Mouse (Mus musculus) macrophage (primary cell): ENCODE measurements around the gene Clnk. TPM values are rescaled to one million over a fixed set of nuclear protein-coding genes. Genes with fewer than 3 reads are reported as not detected.

Source experiments
- H3K27ac ChIP-seq: fragments of 350-480 bp; formaldehyde crosslinking; 2 replicates; pipeline ENCODE4 v1.9.0; 2021
- H3K36me3 ChIP-seq: fragments of 350-480 bp; formaldehyde crosslinking; 2 replicates; pipeline ENCODE4 v1.9.0; 2021; ENCODE audit errors: inconsistent target
- H3K4me3 ChIP-seq: fragments of 350-480 bp; formaldehyde crosslinking; 2 replicates; pipeline ENCODE4 v1.9.0; 2021; ENCODE audit errors: inconsistent target
- H3K79me2 ChIP-seq: fragments of 350-480 bp; formaldehyde crosslinking; 2 replicates; pipeline ENCODE4 v1.9.0; 2021; ENCODE audit errors: inconsistent target
- WGBS: methylation state at CpG from one replicate; pipeline ENCODE4 v1.1.7; 2026; ENCODE audit warnings: inconsistent platforms; ENCODE audit not compliant: missing documents; 5-methylcytosine and 5-hydroxymethylcytosine counted together
- polyA plus RNA-seq: library from polyadenylated mRNA; stranded (reverse); fragments of 250-400 nt; gene quantifications from 3 replicates; pipeline ENCODE4 v1.2.4, GENCODE M21; 2018; ENCODE audit warnings: inconsistent platforms

The Clnk gene
- polyA plus RNA-seq, 1 experiment from 2014 or later, result not detected

DNA sequence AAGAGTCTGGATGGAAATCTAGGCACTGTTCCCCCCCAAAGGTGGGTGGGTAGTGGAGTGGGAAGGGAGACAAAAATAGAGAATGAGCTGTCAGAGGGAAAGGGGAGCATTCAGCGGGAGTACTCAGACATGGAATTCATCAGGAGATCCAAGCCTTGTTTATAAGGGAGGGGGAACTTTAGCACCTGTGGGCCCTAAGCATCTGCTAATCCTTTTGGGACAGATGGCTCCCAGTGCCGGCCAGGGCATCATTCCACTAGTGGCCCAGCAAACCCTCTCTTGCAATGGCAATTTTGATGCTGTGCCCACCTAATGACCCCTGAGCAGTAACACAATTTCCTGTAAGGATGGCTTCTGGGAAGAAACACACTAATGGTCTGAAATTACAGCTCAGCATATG, 5.0 kb downstream of the Clnk start:
- no peaks in the 10 kb centered on the region for H3K79me2 ChIP-seq
- no peaks in the 10 kb centered on the region for H3K36me3 ChIP-seq
- no peak overlapping the region for H3K4me3 ChIP-seq
- 68% methylated on average over 2 of the region's 2 CpGs for WGBS
- H3K27ac ChIP-seq, result no peak overlapping the region

GRCm38 (mm10) chr5:38870485-38870884, 6.1 kb downstream of the Clnk start:
- Histone ChIP-seq H3K36me3 (no peaks in the 10 kb centered on the region), H3K4me3 (no peak overlapping the region), H3K79me2 (no peaks in the 10 kb centered on the region), H3K27ac (no peak overlapping the region)
- 32% methylated on average over 12 of the region's 12 CpGs for WGBS

GRCm38 (mm10) chr5:38869976-38870375, 6.6 kb downstream of the Clnk start:
- Histone ChIP-seq H3K36me3 (no peaks in the 10 kb centered on the region), H3K79me2 (no peaks in the 10 kb centered on the region), H3K27ac (no peak overlapping the region), H3K4me3 (no peak overlapping the region)
- 51% methylated on average over 9 of the region's 9 CpGs for WGBS

DNA sequence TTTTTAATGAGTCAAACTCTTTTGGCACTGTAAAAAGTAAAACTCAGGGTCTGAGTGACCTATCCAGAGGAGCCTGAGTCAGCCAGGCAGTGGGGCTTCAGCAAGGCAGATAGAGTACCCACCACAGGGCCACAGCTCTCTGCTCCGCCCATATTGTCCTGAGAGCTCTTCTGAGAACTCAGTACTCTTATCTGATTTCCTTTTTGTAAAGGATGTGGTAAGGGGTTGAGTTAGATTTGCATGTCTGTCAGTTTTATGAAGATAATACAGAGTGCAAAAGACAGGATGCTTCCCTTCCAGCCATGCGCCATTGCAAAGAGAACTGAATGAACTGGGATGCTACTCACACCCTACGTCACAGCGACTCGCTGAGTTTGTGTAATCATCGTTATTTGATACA, 12.0 kb downstream of the Clnk start:
- WGBS, result 18% methylated on average over 6 of the region's 6 CpGs
- no peak overlapping the region for H3K4me3 ChIP-seq

GRCm38 (mm10) chr5:38863029-38863428, 13.6 kb downstream of the Clnk start:
- WGBS, result 59% methylated on average over 3 of the region's 3 CpGs
- Histone ChIP-seq H3K79me2 (no peaks in the 10 kb centered on the region), H3K36me3 (no peaks in the 10 kb centered on the region), H3K4me3 (no peak overlapping the region), H3K27ac (no peak overlapping the region)

More for the DNA sequence above, 12.0 kb downstream of the Clnk start:
- Histone ChIP-seq H3K36me3 (no peaks in the 10 kb centered on the region), H3K79me2 (no peaks in the 10 kb centered on the region), H3K27ac (no peak overlapping the region)

GRCm38 (mm10) chr5:38862288-38862985, 14.2 kb downstream of the Clnk start:
- 80% methylated on average over 13 of the region's 13 CpGs for WGBS
- no peak overlapping the region for H3K4me3 ChIP-seq
- H3K27ac ChIP-seq, result no peak overlapping the region
- H3K79me2 ChIP-seq, result no peaks in the 10 kb centered on the region
- H3K36me3 ChIP-seq, result no peaks in the 10 kb centered on the region

DNA sequence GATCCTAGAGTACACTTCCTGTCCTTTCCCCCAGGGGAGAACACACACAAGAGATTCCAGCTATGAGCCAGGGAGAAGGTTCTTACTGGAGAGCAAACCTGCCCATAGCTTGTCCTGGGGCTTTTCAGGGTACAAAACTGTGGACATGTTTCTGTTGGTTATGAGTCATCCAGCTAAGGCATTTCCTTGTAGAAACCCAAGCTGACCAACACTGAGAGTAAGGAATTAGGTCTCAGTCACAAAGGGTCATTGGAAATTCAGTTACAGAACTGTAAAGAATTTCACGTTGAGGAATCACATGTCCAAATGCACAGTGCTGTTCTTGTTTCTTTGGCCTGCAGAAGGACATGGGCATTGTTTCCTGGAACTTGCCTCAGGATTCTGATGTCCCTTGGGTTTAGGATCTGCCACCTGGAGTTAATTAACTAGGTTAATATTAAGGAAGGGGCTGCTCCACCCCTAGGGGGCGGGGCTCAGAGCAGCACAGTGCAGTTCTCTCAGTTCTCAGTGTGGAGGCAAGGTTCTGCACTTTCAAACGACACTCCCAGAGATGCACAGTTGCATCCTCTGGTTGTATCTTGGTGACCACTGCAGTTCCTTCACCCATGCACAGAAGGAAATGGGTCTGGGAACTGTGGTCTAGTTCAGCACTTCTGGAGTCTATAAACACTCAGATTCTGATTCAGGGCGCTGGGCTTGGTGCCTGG, 18.4 kb downstream of the Clnk start:
- 20% methylated on average over 4 of the region's 4 CpGs for WGBS
- no peaks in the 10 kb centered on the region for H3K36me3 ChIP-seq
- no peak overlapping the region for H3K4me3 ChIP-seq
- H3K27ac ChIP-seq, result no peak overlapping the region
- H3K79me2 ChIP-seq, result no peaks in the 10 kb centered on the region

DNA sequence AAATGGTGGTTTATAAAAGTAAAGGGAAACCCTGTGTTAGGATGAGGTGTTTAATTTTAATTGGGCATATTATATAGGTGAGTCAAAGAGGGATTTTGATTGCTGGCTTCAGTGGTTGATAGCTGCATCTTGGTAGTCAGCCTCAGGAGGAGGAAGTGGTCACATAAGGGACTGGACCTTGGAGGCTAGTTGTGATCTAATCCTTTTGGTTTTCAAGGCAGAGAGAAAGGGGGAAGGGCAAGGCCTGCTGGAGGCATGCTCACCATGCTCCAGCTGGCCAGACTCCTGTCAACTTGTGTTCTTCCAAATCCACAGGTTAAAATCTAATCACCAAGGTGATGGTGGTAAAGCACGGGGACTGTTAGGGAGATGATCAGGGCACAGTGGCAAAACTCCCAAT, 19.0 kb downstream of the Clnk start:
- no peak overlapping the region for H3K4me3 ChIP-seq
- no peaks in the 10 kb centered on the region for H3K79me2 ChIP-seq
- 77% methylated on average over 1 of the region's 1 CpGs for WGBS
- no peaks in the 10 kb centered on the region for H3K36me3 ChIP-seq
- H3K27ac ChIP-seq, result no peak overlapping the region

- Histone ChIP-seq H3K27ac (no peak overlapping the region), H3K4me3 (no peak overlapping the region), H3K36me3 (no peaks in the 10 kb centered on the region), H3K79me2 (no peaks in the 10 kb centered on the region)
- WGBS, result 90% methylated on average over 1 of the region's 1 CpGs
These were observed 26.4 kb downstream of the Clnk start for GRCm38 (mm10) chr5:38850171-38850570.

DNA sequence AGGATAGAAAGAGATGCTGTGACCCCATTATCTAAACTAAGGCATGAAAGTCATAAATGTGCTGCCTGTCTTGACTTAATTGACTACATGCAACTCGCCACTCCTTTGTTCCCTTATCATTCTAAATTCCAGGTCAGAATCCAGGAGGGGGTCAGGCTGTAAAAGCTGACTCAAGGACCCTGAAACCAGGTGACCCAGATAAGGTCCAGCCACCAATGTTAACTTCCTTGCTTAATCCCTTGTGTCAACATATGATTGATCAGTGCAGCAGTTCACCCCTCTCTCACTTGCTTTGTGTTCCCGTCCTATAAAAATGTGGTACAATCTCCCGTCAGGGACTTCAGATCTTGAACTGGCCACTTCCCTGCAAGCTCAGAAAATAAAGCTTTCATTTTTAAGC, 31.1 kb downstream of the Clnk start:
- H3K4me3 ChIP-seq, result no peak overlapping the region
- 83% methylated on average over 3 of the region's 3 CpGs for WGBS
- H3K79me2 ChIP-seq, result no peaks in the 10 kb centered on the region
- H3K36me3 ChIP-seq, result no peaks in the 10 kb centered on the region
- H3K27ac ChIP-seq, result no peak overlapping the region

GRCm38 (mm10) chr5:38844312-38844711, 32.3 kb downstream of the Clnk start:
- 76% methylated on average over 2 of the region's 2 CpGs for WGBS
- Histone ChIP-seq H3K79me2 (no peaks in the 10 kb centered on the region), H3K36me3 (no peaks in the 10 kb centered on the region), H3K4me3 (no peak overlapping the region), H3K27ac (no peak overlapping the region)

GRCm38 (mm10) chr5:38839981-38840380, 36.6 kb downstream of the Clnk start:
- 100% methylated on average over 1 of the region's 1 CpGs for WGBS

DNA sequence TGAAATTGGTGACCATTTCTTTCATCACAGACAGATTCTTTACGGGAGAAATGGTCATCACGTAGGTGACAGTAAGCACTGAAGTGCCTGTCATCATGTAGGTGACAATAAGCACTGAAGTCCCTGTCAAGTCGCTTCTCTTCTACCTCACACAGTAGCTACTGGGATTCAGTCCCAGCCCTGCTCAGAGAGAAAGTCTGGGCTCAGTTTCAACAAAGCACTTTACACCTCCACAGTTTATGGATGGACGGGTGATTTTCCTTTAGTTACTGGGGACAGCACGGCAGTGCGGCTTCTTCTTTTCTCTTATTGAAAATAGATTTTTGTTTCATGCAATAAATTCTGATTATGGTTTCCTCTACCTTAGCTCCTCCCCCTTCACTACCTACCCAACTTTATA, 49.3 kb downstream of the Clnk start:
- no peaks in the 10 kb centered on the region for H3K79me2 ChIP-seq
- WGBS, result 90% methylated on average over 5 of the region's 6 CpGs
- H3K27ac ChIP-seq, result no peak overlapping the region

More at GRCm38 (mm10) chr5:38839981-38840380, 36.6 kb downstream of the Clnk start:
- H3K27ac ChIP-seq, result no peak overlapping the region
- H3K4me3 ChIP-seq, result no peak overlapping the region
- no peaks in the 10 kb centered on the region for H3K36me3 ChIP-seq
- no peaks in the 10 kb centered on the region for H3K79me2 ChIP-seq

DNA sequence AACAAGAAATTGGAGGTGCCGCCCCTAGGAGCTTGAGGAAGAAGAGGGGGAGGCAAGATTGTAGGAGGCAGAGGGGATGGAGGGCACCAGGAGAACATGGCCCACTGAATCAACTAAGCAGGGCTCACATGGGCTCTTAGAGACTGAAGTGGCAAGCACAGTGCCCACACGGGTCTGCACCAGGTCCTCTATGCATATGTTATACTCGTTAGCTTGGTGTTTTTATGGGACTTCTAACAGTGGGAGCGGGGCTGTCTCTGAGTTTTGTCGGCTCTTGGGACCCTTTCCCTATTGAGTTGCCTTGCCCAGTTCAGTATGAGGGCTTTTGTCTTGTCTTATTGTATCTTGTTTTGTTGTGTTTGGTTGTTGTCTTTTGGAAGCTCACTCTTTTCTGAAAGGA, 50.0 kb downstream of the Clnk start:
- no peak overlapping the region for H3K4me3 ChIP-seq
- no peaks in the 10 kb centered on the region for H3K36me3 ChIP-seq
- no peak overlapping the region for H3K27ac ChIP-seq
- WGBS, result 94% methylated on average over 5 of the region's 5 CpGs
- H3K79me2 ChIP-seq, result no peaks in the 10 kb centered on the region

More for the DNA sequence above, 49.3 kb downstream of the Clnk start:
- H3K4me3 ChIP-seq, result no peak overlapping the region
- no peaks in the 10 kb centered on the region for H3K36me3 ChIP-seq

DNA sequence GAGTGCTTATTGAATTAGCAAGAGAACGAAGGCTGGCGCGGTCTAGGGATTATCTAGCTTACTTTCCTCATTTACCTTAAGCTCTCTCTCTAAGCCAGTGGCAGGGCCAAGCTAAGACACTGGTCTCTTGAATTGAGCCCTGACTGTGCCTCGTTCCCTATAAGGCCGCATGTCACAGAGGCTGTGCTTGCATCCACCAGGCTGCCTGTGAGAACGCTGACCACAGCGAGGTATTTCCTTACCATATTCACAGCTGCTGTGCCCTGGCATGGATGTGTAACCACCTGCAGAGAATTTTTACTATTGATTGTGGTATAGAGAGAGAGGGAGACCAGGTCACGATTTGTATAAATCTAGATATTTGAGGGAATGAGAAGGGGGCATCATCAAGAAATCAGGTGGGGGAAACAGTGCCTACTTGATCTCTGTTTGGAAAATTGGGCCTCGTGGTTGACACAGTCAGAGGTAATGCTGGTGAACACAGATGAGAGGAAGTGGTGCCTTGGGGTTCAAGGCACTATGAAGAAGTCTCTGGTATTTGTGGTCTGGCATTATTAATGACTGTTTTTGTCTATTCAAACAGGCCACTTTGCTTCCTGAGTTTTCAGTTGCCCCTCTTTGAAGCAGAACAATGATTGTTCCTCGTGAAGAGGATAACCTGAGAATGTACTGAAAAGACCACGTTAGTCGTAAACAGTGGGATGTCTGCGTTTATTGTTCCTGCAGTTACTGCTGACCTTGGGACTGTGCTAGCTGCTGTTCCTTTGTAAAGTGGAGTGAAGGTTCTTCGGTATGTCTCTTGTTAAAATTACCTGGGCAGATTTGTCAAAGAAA, 52.3 kb downstream of the Clnk start:
- no peak overlapping the region for H3K27ac ChIP-seq
- no peak overlapping the region for H3K4me3 ChIP-seq
- WGBS, result 33% methylated on average over 14 of the region's 14 CpGs
- H3K79me2 ChIP-seq, result no peaks in the 10 kb centered on the region
- H3K36me3 ChIP-seq, result no peaks in the 10 kb centered on the region
